Mouse (Mus musculus): ENCODE data around the gene Sema3e. TPM values are rescaled to one million over a fixed set of nuclear protein-coding genes. Genes with fewer than 3 reads are reported as not detected.

The Sema3e gene
- polyA plus RNA-seq, 1 experiment, result 1.1 TPM

GRCm38 (mm10) chr5:14073152-14073551 is 48.1 kb downstream of the Sema3e start:
- Histone ChIP-seq H3K4me1 (ENCODE audit: control insufficient read depth, insufficient read depth, low read length) (no peaks in the 10 kb centered on the region), H3K36me3 (ENCODE audit: control insufficient read depth, insufficient read depth, low read length) (no peaks in the 10 kb centered on the region), H3K4me3 (ENCODE audit: insufficient read depth, low read depth, low read length) (no peak overlapping the region), H3K27ac (ENCODE audit: insufficient read depth, low read depth, low read length) (no peak overlapping the region), H3K27me3 (replicated peaks; ENCODE audit: control insufficient read depth, insufficient read depth, low read length) (no peaks in the 10 kb centered on the region)
- WGBS, result 48% methylated on average over 3 of the region's 3 CpGs
- TF ChIP-seq CTCF (conservative IDR thresholded peaks at IDR 0.05; ENCODE audit: insufficient read depth, insufficient read length, low read depth, low read length) (no peak), POLR2A (IDR thresholded peaks at IDR 0.05; ENCODE audit: low read depth, low read length) (no peak)
- DNase-seq, result peak; percentile 61

- H3K27ac ChIP-seq (ENCODE audit: insufficient read depth, low read depth, low read length), result no peak overlapping the region
- no peaks in the 10 kb centered on the region for H3K27me3 ChIP-seq (replicated peaks; ENCODE audit: control insufficient read depth, insufficient read depth, low read length)
- no peaks in the 10 kb centered on the region for H3K4me1 ChIP-seq (ENCODE audit: control insufficient read depth, insufficient read depth, low read length)
- WGBS, result 76% methylated on average over 2 of the region's 2 CpGs
- no peak overlapping the region for H3K4me3 ChIP-seq (ENCODE audit: insufficient read depth, low read depth, low read length)
- TF ChIP-seq POLR2A (IDR thresholded peaks at IDR 0.05; ENCODE audit: low read depth, low read length) (no peak), CTCF (conservative IDR thresholded peaks at IDR 0.05; ENCODE audit: insufficient read depth, insufficient read length, low read depth, low read length) (no peak)
- H3K36me3 ChIP-seq (ENCODE audit: control insufficient read depth, insufficient read depth, low read length), result no peaks in the 10 kb centered on the region
- no peak for DNase-seq
These were observed 63.0 kb downstream of the Sema3e start for GRCm38 (mm10) chr5:14088100-14088499.

GRCm38 (mm10) chr5:14089875-14090608 is 65.0 kb downstream of the Sema3e start:
- 79% methylated on average over 9 of the region's 9 CpGs for WGBS
- no peak for TF ChIP-seq CTCF (conservative IDR thresholded peaks at IDR 0.05; ENCODE audit: insufficient read depth, insufficient read length, low read depth, low read length)
- no peak for TF ChIP-seq POLR2A (IDR thresholded peaks at IDR 0.05; ENCODE audit: low read depth, low read length)
- Histone ChIP-seq H3K27ac (ENCODE audit: insufficient read depth, low read depth, low read length) (no peak overlapping the region), H3K4me3 (ENCODE audit: insufficient read depth, low read depth, low read length) (no peak overlapping the region), H3K4me1 (ENCODE audit: control insufficient read depth, insufficient read depth, low read length) (no peaks in the 10 kb centered on the region), H3K36me3 (ENCODE audit: control insufficient read depth, insufficient read depth, low read length) (no peaks in the 10 kb centered on the region), H3K27me3 (replicated peaks; ENCODE audit: control insufficient read depth, insufficient read depth, low read length) (no peaks in the 10 kb centered on the region)
- no peak for DNase-seq

- Histone ChIP-seq H3K27ac (ENCODE audit: insufficient read depth, low read depth, low read length) (no peak overlapping the region), H3K36me3 (ENCODE audit: control insufficient read depth, insufficient read depth, low read length) (no peaks in the 10 kb centered on the region), H3K4me1 (ENCODE audit: control insufficient read depth, insufficient read depth, low read length) (no peaks in the 10 kb centered on the region), H3K4me3 (ENCODE audit: insufficient read depth, low read depth, low read length) (no peak overlapping the region), H3K27me3 (replicated peaks; ENCODE audit: control insufficient read depth, insufficient read depth, low read length) (no peaks in the 10 kb centered on the region)
- TF ChIP-seq CTCF (conservative IDR thresholded peaks at IDR 0.05; ENCODE audit: insufficient read depth, insufficient read length, low read depth, low read length), result no peak
- TF ChIP-seq POLR2A (IDR thresholded peaks at IDR 0.05; ENCODE audit: low read depth, low read length), result no peak
- WGBS, result 84% methylated on average over 4 of the region's 4 CpGs
- DNase-seq, result no peak
These were observed 65.5 kb downstream of the Sema3e start for GRCm38 (mm10) chr5:14090609-14090969.

- Histone ChIP-seq H3K36me3 (ENCODE audit: control insufficient read depth, insufficient read depth, low read length) (no peaks in the 10 kb centered on the region), H3K4me1 (ENCODE audit: control insufficient read depth, insufficient read depth, low read length) (no peaks in the 10 kb centered on the region), H3K27me3 (replicated peaks; ENCODE audit: control insufficient read depth, insufficient read depth, low read length) (no peaks in the 10 kb centered on the region), H3K4me3 (ENCODE audit: insufficient read depth, low read depth, low read length) (no peak overlapping the region), H3K27ac (ENCODE audit: insufficient read depth, low read depth, low read length) (no peak overlapping the region)
- TF ChIP-seq CTCF (conservative IDR thresholded peaks at IDR 0.05; ENCODE audit: insufficient read depth, insufficient read length, low read depth, low read length), result no peak
- WGBS, result 44% methylated on average over 14 of the region's 14 CpGs
- DNase-seq, result no peak
These were observed 67.2 kb downstream of the Sema3e start for GRCm38 (mm10) chr5:14092262-14092776.

- Histone ChIP-seq H3K36me3 (ENCODE audit: control insufficient read depth, insufficient read depth, low read length) (no peaks in the 10 kb centered on the region), H3K4me3 (ENCODE audit: insufficient read depth, low read depth, low read length) (no peak overlapping the region), H3K27me3 (replicated peaks; ENCODE audit: control insufficient read depth, insufficient read depth, low read length) (no peaks in the 10 kb centered on the region), H3K4me1 (ENCODE audit: control insufficient read depth, insufficient read depth, low read length) (no peaks in the 10 kb centered on the region), H3K27ac (ENCODE audit: insufficient read depth, low read depth, low read length) (no peak overlapping the region)
- 73% methylated on average over 1 of the region's 1 CpGs for WGBS
- no peak for TF ChIP-seq POLR2A (IDR thresholded peaks at IDR 0.05; ENCODE audit: low read depth, low read length)
- no peak for TF ChIP-seq CTCF (conservative IDR thresholded peaks at IDR 0.05; ENCODE audit: insufficient read depth, insufficient read length, low read depth, low read length)
- no peak for DNase-seq
These were observed 71.1 kb downstream of the Sema3e start for GRCm38 (mm10) chr5:14096196-14096595.

GRCm38 (mm10) chr5:14098677-14099076 is 73.6 kb downstream of the Sema3e start:
- H3K27me3 ChIP-seq (replicated peaks; ENCODE audit: control insufficient read depth, insufficient read depth, low read length), result no peaks in the 10 kb centered on the region
- no peak overlapping the region for H3K27ac ChIP-seq (ENCODE audit: insufficient read depth, low read depth, low read length)
- H3K4me1 ChIP-seq (ENCODE audit: control insufficient read depth, insufficient read depth, low read length), result no peaks in the 10 kb centered on the region
- no peak for DNase-seq
- no peaks in the 10 kb centered on the region for H3K36me3 ChIP-seq (ENCODE audit: control insufficient read depth, insufficient read depth, low read length)
- 97% methylated on average over 3 of the region's 3 CpGs for WGBS
- no peak for TF ChIP-seq CTCF (conservative IDR thresholded peaks at IDR 0.05; ENCODE audit: insufficient read depth, insufficient read length, low read depth, low read length)
- no peak for TF ChIP-seq POLR2A (IDR thresholded peaks at IDR 0.05; ENCODE audit: low read depth, low read length)
- no peak overlapping the region for H3K4me3 ChIP-seq (ENCODE audit: insufficient read depth, low read depth, low read length)

Measured in kidney, adult 2 months (tissue).